Mouse (Mus musculus): ENCODE data around the gene Klhl4. TPM values are rescaled to one million over a fixed set of nuclear protein-coding genes. Genes with fewer than 3 reads are reported as not detected.

Gene Klhl4
- 1.6 TPM for polyA plus RNA-seq (2015; fragmentation: Illumina TruSeq; extraction: RNeasy Lipid Tissue Mini Kit (QIAGEN cat#74804); ENCODE audit: insufficient read depth, low read depth, low replicate concordance)

DNA sequence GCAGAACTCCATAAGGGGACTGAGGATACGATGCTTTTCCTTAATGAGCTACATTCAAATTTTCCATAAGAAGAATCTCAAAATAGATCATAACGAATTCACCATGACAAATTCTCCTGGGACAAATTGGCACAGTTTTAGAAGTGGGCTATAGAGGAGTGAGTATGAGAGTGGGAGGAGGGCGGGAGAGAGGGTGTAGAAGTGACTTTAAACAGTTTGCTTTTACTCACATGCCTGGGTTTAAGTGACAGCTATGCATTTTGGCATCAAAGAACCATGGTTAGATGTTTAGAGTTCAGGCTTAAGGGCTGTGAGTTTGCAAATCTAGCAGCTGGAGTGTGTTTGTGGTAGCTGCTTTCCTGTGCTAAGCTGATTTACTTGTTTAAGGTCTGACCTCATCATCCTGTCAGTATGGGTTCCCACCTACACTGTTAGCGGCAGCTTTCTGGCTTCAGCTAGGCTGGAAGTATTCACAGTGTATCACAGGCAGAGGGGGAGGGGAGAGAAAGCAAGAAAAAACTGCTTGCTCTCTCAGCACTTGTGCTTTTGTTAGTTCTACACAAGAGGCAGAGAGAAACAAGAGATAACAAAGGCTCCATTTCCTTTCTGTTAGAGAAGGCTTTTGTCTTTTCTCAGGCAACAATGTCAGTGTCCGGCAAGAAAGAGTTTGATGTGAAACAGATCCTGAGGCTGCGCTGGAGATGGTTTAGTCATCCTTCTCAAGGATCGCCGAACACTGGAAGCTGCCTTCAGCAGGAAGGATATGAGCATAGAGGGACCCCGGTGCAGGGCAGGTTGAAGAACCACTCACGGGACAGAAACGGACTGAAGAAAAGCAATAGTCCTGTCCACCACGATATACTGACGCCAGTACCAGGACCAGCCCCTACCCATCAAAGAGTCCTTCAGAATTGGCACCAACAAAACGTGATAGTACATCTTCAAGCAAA is at the start of gene Klhl4:
Gene Klhl4, plus strand, starts transcription at position 552 of the 950 bp plus-strand sequence.

